Mouse (Mus musculus) telencephalon, adult 2 months (tissue): ENCODE data around the gene Dhx34.

Source experiments
- DNase-seq: peaks from one replicate; pipeline ENCODE4 v3.0.0-alpha.2; 2011; ENCODE audit warnings: low read depth, low spot score

Gene Dhx34

DNA sequence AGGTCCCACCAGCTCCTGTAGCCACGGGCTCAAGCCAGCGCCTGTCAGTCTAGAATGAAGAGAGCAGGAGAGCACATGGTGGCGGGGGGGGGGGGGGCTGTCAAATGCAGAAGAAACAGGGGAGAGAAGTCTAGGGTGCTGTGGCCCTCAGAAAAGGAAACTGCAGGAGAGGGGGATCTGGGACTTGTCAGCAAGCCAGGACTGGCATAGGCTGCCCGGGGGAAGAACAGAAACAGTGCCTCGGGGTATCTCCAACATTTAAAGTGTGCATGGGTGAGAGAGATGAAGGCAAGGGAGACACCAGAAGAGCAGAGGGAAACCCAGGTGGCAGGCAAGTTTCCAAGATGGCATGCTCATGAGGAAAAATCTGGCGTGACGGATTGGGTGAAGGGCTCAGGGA lies 59.8 kb downstream of the Dhx34 start:
- DNase-seq: no peak

DNA sequence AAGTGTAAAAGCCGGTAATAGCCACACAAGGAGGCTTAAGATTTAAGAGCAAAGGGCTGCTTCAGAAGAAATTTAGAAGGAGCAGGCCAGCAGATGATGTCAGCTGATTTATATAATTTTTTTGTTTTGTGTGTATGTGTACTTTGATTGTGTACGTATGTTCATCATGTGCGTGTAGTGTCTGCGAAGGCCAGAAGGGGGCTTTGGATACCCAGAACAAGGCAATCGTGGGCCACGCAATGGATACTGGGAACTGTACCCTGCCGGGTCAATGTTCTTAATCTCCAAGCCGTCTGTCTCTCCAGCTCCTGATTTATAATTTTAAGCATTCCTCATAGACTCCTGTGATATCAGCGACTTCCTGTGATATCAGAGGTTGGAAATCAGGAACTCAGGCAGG lies 60.5 kb downstream of the Dhx34 start:
- DNase-seq: no peak

DNA sequence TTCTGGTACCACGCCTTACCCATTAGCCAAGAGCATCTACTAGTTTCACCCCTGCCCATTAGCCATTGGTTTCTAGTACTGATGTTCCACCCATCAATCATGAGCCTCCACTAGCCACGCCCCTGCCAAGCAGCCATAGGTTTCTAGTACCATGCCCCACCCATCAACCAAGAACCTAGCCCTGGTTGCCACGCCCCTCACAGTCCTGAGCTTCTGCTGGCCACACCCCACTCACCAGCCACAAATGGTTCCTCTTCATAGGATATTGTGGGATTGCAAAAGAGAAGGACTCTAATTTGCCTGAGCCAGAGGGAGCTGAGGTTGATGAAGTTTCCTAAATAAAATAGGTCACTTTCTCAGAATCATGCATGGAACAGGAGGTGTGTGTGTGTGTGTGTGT lies 61.1 kb downstream of the Dhx34 start:
- DNase-seq: no peak

DNA sequence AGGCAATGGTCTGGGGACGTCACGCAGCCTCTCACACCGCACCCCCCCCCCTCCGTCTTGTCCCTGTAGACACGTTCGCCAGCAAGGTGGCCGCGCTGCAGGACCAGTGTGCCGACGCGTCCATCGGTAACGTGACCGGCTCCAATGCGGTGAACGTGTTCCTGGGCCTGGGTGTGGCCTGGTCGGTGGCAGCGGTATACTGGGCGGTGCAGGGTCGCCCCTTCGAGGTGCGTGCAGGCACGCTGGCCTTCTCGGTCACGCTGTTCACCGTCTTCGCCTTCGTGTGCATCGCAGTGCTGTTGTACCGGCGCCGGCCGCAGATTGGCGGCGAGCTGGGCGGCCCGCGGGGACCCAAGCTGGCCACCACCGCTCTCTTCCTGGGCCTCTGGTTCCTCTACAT lies 63.1 kb downstream of the Dhx34 start:
- DNase-seq: no peak

DNA sequence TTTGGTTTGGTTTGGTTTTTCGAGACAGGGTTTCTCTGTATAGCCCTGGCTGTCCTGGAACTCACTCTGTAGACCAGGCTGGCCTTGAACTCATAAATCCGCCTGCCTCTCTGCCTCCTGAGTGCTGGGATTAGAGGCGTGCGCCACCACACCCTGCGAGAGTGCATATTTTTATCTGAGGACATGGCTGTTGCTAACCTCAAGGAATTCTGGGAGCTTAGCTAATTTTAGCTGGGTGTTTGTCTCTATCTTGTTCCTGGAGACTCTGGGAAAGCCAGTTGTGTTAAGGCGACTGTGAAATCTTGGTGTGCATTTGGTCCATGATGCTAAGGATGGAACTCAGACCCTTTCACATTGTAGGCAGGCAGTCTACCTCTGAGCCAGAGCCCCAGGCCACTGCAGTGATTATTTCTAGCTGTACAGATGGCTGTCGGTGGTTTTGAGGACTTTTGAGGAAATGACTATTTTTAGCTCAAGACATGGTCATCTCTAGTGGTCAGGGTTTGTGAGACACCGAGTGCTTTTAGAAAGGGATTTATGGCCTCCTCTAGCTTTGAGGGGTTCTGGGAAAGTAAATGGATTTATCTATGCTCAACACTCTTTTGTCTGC lies 65.6 kb downstream of the Dhx34 start:
- DNase-seq: no peak

DNA sequence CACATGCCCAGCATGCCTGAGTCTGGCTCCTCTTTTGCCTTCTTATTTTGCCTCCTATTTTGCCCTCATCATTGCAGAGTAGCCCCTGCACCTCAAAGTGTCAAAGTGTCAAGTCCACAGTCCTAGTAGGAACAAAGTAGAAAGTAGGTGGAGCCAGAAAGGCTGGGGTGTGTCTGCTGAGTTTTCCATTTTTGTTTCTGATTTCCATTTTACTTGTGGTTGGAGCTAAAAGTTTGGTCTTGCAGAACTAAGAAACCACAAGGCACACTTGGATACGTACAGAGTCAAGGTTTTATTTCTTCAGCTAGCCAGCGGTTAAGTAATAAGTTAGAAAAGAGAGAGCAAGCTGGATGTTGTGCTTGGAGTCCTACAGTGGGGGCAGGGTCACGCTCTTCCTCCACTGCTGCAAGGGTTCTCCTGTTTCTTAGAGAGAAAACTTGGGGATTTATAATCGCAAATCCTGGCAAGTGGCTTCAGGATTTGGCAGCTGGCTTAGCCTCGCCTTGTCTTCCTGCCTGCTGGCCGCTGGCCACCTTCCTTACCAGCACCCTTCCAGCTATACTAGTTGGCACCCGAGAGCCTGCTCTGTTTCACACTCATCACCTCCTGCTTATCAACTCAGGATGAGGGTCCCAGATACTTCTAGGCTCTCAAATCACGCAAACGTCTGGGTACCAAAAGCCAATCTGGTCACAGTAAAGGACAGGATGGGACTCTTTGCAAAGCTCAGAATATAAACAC lies 66.5 kb downstream of the Dhx34 start:
- DNase-seq: no peak

DNA sequence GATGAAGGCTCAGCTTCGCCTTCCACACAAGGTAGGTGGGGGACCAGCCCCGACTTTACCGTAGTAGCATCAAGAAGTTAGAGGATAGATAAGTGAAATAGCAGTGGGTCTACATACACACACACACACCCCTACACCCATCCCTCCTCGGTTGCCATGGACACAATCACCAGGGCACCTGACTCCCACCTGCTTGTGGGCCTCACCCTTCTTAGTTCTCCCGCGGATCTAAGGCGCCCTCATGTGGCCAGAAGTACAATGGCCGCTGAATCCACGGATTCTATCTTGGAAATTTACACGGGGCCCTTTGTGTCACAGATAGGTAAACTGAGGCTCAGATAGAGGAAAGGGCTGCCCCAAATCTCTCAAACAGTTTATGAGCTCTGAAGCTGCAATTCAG lies 68.3 kb downstream of the Dhx34 start:
- no peak for DNase-seq

DNA sequence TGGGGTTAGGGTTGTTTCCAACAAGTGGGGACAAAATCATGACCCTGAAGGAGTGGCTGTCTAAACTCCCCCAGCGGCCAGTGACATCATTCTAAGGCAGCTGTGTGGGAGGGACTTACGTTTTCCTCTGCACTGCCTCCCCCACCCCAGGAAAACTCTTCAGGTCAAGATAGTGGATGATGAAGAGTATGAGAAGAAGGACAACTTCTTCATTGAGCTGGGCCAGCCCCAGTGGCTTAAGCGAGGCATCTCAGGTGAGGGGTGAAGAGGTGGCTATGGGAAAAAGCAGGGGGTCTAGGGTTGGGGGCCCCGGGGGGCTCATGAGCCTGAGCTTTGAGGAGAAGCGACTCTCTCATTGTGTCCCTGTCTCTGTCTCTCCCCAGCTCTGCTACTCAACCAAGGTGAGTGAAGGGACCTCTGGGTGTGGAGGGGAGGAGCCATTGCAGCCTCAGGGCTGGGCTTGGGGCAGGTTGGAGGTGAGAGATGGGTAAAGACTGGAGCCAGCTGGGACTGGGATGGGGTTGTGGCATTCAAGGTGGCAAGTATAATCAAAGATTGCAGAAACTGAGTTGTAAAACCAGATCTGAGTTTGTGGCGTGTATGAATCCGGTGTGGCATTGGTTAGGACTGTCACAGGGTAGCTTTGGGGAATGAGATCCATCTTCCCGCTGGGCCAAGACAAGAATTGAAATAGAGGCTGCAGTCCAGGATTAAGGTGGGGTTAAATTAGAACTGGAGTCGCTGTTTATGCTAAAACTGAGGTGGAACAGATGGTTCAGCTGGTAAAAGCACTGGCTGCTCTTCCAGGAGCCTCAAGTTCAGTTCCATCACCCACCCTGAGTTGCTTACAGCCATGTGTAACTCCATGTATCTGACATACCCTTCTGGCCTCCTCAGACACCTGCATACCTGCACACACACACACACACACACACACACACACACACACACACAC lies 71.4 kb downstream of the Dhx34 start:
- no peak for DNase-seq

DNA sequence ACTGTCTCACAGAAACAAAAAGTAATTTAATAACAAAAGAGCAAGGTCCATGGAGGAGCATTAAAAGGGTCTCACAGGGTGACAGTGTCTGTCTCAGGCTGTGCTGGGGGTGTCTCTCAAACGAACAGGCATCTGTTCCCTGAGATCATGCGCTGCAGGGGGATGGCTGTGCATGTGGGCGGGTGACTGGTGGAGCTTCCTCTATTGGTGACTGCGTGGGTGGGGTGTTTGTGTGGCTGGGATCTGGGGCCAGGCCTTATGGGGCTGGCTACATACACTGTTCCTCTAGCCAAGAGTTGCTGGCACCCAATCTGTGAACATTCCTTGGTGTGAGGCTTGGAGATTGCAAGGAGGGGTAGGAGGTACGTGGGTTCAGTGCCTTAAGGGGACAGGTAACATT lies 72.6 kb downstream of the Dhx34 start:
- peak; percentile 94 for DNase-seq

DNA sequence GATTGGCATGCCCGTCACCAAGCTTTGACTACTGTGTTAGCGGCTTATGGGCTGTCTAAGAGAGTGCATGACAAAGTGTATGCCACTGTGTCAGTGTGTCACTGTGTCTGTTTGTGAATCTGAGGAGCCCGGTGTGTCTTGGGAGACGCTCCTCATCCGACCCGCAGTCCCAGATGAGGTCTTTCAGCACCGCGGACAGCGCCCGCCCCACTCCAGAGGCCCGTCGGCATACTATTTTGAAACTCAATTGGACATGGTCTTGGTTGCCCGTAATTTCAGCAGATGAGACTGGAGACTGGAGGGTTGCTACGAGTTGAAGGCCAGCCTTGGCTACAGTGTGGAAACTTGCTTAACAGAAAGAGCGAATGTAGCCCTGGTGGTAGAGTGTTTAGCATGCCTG lies 74.2 kb downstream of the Dhx34 start:
- no peak for DNase-seq
